Mouse (Mus musculus) c-Kit-positive CD71-positive TER-119-positive erythroid progenitor cells, embryonic 14.5 days (primary cell): Measurements from ENCODE around the gene Rin2.

Experiments
- DNase-seq: peaks from one replicate; pipeline ENCODE4 v3.0.0-alpha.2; 2013; ENCODE audit warnings: low spot score

Rin2 gene

GRCm38 (mm10) chr2:145735079-145735478 is 60.1 kb downstream of the Rin2 start:
- DNase-seq, result no peak

- DNase-seq, result no peak
These were observed 61.5 kb downstream of the Rin2 start for GRCm38 (mm10) chr2:145736543-145736942.

- no peak for DNase-seq
These were observed 62.2 kb downstream of the Rin2 start for GRCm38 (mm10) chr2:145737196-145737595.

DNA sequence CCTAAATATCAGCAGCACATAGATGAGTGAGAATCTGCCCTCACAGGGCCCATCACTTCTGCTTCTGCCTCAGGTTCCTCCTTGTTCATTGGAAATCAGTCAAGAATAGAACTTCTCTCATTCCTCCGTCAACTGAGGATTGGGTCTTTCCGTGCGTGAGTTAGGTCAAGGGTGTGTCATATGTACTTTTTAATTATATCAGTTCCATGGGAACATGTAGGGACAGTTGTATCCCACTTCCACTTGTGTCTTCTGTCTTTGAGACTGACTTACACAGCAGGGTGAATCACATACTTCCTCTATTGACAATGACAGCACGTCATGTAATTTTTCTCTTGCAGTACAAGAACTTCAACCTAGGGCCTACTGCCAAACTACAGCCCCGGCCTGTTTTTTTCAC is 65.7 kb downstream of the Rin2 start:
- no peak for DNase-seq

- no peak for DNase-seq
These were observed 68.0 kb downstream of the Rin2 start for GRCm38 (mm10) chr2:145742795-145743710.

- DNase-seq, result no peak
These were observed 71.4 kb downstream of the Rin2 start for GRCm38 (mm10) chr2:145746406-145746805.

DNA sequence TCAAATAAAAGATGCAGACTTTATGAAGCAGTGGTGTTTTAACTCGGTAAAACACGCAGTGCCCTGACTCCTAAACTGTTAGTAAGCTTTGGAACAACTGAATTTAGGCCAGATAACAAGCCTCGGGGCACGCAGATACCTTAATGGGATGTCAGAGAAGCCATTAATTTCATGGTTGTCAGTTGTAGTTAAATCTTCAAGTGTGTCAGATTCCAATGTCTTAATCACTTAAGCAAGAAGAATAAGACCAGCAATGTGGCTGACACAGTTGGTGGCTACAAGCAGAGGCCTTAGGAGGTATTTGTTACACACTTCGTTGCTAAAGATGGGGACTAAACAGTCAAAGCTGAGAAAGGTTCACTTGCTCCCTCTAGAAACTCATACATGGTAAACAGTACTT is 74.6 kb downstream of the Rin2 start:
- no peak for DNase-seq

DNA sequence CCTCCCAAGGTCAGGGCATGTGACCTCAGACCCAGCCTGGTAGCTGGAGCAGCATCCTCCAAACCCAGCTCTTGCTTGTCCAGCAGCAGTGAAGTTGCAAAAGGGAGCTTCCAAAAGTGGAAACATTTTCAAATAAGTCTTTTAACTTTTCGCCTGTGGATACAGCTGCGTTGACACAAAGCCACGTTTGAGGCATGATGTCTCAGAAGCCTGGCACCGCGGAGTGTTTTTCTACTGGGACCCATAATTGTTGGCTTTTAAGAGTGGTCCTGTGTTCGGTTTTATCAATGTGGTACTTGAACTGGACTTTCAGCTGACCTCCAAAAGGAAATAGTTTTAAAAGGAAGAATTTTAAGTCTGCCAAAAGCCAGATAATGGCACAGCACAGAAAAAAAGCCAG is 77.6 kb downstream of the Rin2 start:
- no peak for DNase-seq

DNA sequence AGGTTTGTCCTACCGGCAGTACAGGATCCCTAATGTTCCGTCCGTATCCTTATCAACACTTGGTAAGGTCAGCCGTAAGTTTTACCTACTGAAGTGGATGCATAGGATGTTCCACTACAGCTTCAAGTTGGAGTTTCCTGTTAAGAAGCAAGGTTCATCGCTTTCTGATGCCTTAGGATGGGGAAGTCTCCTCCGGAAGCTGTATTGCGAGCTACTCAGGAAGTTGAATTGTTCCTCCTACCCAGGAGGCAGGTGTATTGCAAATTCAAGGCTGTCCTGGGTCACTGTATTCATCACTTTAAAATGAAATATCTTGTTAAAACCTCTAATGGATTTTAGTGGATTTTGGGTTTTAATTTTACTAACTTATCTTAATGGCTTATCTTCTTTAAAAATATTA is 79.0 kb downstream of the Rin2 start:
- no peak for DNase-seq

DNA sequence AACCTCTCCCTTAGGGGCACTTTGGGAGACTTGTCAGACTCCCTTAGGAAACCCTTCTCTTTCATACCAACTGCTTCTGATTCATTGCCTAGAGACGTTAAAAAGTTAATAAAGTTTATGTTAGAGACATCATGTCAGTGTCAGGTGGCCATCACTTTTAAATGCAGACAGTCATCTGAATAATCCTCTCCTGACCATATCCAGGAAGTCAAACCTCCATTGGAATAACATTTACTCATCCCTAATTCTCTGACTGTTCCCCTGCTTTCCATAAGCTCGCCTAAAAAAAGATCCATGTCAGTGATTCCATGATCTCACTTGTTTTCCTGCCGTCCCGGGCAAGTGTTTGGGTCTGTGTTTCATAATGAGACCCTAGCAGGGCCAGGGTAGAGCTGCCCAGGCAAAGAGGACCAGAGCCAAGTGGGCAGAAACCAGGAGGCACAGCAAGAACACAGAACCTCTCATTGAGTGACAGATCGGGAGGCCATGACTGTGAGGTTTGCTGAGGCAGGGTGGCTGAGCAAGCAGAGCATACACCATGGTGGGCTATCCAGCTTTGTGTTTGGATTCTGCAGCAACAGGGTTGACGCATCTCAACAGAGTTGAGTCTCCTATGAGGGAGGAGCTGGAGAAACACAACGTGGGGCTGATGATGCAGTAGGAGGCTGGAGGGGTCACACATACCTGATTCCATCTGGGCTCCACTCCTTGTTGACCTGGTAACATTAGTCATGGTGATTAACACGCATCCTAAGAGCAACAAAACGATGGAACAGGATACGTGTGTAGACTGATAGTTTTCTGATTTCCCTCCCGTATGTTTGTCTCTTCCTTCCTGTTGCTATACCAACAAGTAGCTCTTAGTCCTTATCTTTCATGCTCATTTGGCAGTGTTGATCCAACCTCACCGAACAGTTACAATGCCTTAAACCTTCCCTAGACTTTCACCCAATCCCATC is 81.1 kb downstream of the Rin2 start:
- DNase-seq, result no peak

GRCm38 (mm10) chr2:145760121-145760520 is 85.1 kb downstream of the Rin2 start:
- DNase-seq, result no peak

GRCm38 (mm10) chr2:145761436-145761835 is 86.4 kb downstream of the Rin2 start:
- no peak for DNase-seq

DNA sequence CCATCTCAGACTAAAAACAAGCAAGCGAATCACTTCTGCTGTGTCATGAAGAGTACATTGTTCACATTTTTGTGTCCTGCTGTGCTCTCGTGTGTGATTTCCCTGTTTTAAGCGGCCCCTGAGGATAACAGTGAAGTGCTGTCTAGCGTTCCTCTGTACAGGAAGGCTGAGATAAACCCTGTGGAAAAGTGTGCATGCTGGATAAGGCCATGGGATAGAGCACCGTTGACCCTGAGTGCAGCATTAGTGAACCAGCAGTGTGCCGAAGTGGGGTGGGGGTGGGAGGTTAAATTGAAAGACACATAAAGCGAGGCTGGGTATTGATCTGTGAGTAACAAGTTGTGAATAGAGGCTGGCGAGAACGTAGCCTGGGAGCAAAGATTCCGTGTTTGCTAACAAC is 94.9 kb downstream of the Rin2 start:
- DNase-seq, result no peak

DNA sequence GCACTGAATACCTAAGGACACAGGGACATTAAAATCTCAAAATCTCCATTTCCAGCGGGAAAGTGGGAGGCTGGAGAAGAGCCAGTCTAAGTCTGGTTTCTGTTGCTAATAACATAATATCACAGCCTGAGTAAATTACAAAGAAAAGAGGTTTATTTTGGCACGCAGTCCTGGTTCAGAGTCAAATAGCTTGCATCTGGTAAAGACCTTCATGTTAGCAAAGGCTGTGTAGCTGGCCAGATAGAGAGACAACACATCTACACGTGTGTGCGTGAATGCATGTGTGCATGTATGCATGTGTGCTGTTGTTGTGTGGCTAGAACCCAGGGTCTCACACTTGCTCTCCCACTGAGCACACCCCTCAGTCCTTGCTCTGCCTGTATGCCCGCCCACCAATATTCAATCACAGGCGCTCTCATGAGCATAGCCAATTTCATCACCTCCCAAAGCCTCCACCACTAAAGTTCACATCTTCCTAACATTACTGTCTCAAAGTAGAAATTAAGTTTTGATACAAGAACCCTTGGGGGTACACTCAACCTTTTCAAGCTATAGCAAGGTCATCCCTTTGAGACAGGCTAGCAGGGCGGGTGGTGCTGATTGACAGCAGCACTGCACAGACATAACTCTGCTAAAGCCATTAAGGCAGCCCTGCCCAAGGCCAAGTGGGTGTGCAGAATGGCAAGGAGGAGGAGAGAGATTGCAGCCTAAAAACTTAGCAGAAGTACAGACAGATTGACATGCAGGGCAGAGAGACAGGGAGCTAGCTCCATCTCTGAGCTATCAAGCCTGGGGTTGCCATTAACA is 95.9 kb downstream of the Rin2 start:
- no peak for DNase-seq

- DNase-seq, result no peak
These were observed 108.2 kb downstream of the Rin2 start for GRCm38 (mm10) chr2:145783247-145783646.

DNA sequence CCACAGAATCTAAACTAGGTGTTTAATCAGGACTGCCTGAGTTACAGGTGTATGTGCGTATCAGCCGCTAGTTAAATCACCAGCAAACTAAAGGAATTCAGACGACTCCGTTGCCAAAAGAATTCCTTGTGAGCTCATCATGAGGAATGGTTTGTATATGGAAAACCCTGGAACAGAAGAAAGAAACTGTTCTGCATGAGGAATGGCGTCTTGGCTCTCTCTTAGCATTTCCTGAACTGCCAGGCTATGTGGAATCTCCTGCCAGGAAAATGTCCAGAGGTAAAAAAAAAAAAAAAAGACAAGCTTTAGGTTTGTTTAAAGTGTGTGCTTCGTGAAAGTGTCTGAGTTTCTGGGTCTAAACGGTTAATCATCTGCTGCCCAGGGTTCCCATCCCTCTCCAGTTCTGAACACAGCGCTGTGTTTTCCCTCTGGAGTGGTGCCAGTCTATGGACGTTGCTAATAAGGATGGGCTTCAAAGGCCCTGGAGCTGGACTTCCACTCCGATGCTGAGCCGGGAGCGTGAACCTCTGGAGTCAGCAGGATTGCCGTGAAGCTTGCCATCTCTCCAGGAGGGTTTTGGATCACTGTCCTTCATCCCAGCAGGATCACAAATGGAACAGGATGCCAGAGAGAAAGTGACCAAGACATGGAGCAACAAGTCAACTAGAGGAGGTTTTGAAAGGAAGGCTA is 109.4 kb downstream of the Rin2 start:
- DNase-seq, result no peak

DNA sequence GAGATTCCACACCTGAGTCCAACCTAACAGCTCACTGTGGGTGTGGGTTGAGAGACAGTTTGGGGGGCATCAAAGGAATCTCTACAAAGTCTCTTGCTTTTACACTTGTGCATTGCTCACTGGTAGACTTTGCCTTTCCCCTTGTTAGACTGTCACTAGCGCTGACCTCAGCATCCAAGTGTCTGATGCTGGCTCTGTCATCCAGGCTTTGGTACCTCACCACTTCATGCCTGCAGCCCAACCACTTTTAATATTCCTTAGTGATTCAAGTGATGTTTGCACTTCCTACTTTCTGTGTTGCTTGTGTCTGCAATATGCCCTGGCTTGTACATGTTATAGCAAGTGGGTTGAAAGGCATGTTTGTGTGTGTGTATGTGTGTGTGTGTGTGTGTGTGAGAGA is 109.9 kb downstream of the Rin2 start:
- DNase-seq, result no peak

DNA sequence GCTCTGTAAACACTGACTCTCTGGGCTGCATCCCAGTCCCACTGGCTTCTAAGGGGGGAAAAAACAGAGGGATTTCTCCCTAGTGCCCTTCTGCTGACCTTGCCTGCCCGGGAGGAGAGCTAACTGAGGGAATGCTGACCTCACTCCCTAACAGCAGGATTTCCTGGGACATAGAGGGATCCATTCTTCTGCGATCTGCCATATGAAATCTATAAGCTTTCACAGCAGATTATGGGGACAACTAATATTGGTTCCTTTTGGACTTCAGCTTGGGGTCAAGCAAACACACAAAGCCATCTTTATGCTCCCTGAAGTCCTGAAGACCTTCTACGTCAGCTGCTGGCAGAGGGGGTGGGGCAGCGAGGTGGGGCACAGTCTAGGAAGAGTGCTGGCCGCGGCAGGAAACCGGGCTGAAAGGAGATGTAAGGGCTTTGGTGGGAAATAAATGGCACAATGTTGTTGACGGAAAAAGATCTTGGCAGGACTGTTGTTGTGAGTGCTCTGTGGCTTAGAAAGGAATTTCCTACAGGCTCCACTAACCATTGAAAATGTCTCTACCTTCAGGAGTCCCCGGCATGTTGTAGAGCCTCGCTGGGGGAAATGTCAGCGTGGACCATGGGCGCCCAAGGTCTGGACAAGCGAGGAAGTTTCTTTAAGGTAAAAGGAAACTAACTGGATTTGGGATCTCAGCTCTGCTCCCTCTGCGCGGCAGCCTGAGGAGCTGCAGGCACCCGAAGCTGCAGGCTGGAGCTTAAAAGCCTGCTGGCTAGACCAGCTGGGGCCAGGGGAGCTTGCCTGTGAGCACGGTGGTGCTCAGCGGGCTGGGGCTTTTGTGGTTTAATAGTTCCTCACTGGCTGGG is 111.0 kb downstream of the Rin2 start:
- no peak for DNase-seq

DNA sequence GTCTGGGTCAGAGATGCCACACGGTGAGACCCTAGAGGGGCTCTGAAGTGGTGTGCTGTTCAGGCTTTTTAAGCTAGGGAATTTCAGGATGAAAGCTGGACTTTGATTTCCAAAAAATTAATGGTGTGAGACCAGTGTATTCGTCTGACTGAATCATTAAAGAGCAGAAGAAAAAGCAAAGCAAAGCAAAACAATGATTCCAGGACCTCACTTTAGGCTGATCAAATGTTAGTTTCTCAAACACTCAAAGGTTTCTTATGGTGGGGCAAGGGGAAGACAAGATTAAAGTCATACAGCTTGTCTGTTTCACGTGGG is 111.6 kb downstream of the Rin2 start:
- DNase-seq, result no peak

GRCm38 (mm10) chr2:145787486-145787885 is 112.5 kb downstream of the Rin2 start:
- no peak for DNase-seq
